Mouse (Mus musculus) hindbrain, embryonic 16.5 days (tissue): ENCODE results near the gene Slc25a28. TPM values are rescaled to one million over a fixed set of nuclear protein-coding genes. Genes with fewer than 3 reads are reported as not detected.

Source experiments
- ATAC-seq: fragments of 200-750 bp; cut with Nextera tagmentation; 2 replicates; pipeline ENCODE4 v1.8.0; 2017; ENCODE audit warnings: moderate TSS enrichment, moderate library complexity
- H3K27ac ChIP-seq: fragments of 300-500 bp; sonication (generic); 2 replicates; pipeline ENCODE4 v1.5.1; 2014; ENCODE audit warnings: low read depth, mild to moderate bottlenecking, control low read depth, low read length, moderate library complexity
- H3K27me3 ChIP-seq: fragments of 300-500 bp; sonication (generic); replicated peaks from 2 replicates; pipeline ENCODE4 v1.6.1; 2014; ENCODE audit warnings: low read length; ENCODE audit not compliant: control insufficient read depth, insufficient read depth
- H3K36me3 ChIP-seq: fragments of 300-500 bp; sonication (generic); 2 replicates; pipeline ENCODE4 v1.6.1; 2014; ENCODE audit warnings: mild to moderate bottlenecking, low read length, moderate library complexity, mixed read lengths; ENCODE audit not compliant: control insufficient read depth, insufficient read depth
- H3K4me1 ChIP-seq: fragments of 300-500 bp; sonication (generic); 2 replicates; pipeline ENCODE4 v1.6.1; 2014; ENCODE audit warnings: low read depth, low read length; ENCODE audit not compliant: control insufficient read depth, insufficient read depth
- H3K4me2 ChIP-seq: fragments of 300-500 bp; sonication (generic); 2 replicates; pipeline ENCODE4 v1.6.1; 2014; ENCODE audit warnings: mild to moderate bottlenecking, low read length, control low read depth, moderate library complexity
- H3K4me3 ChIP-seq: fragments of 300-500 bp; sonication (generic); 2 replicates; pipeline ENCODE4 v1.5.1; 2014; ENCODE audit warnings: mild to moderate bottlenecking, low read length, control low read depth, moderate library complexity
- H3K9ac ChIP-seq: fragments of 300-500 bp; sonication (generic); 2 replicates; pipeline ENCODE4 v1.6.1; 2014; ENCODE audit warnings: low read depth, mild to moderate bottlenecking, control low read depth, low read length, moderate library complexity
- H3K9me3 ChIP-seq: fragments of 300-500 bp; sonication (generic); 2 replicates; pipeline ENCODE4 v1.6.1; 2014; ENCODE audit warnings: mild to moderate bottlenecking, low read length, moderate library complexity; ENCODE audit not compliant: control insufficient read depth
- WGBS: fragments of 180-500 bp; shearing (Covaris S2); extraction: QIAGEN DNeasy Blood & Tissue Kit; methylation state at CpG from one replicate; pipeline ENCODE4 v1.1.7; 2014; 5-methylcytosine and 5-hydroxymethylcytosine counted together
- microRNA-seq: library from miRNA; unstranded; fragments of <30 nt; microRNA quantifications from one replicate; pipeline ENCODE4, GENCODE M21; 2017
- polyA plus RNA-seq: library from polyadenylated mRNA; unstranded; fragments of >200 nt; fragmentation: Nextera tagmentation; extraction: Ambion mirVana; gene quantifications from 2 replicates; pipeline ENCODE4 v1.2.1, GENCODE M21; 2015

Gene Slc25a28
- polyA plus RNA-seq, 1 experiment from 2014 or later: 15.2 TPM

DNA sequence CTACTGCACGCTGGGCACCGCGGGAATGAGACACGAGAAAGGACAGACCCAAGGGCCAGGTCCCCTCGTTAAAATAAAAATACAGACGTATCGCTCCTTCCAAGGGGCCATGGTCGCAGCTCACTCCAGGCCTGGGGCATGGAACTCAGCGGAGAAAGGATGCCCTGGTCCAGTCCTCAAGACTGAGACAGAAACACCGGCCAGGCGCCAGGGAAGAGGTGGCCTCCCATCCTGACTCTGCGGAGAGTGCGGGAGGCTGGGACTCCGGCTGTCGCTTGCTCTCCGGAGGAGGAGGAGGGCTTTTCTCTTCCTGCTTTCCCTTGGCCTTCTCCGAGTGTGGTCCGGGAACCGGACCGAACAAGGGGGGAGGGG lies 59.6 kb downstream of the Slc25a28 start:
- Histone ChIP-seq H3K4me2 (peak overlapping the region; percentile 44), H3K27me3 (peaks cover 53% of the 10 kb centered on the region), H3K4me3 (peak overlapping the region; percentile 26), H3K9me3 (no peaks in the 10 kb centered on the region), H3K27ac (no peak overlapping the region), H3K4me1 (peaks cover 5% of the 10 kb centered on the region), H3K9ac (no peak overlapping the region), H3K36me3 (no peaks in the 10 kb centered on the region)
- under 1% methylated on average over 20 of the region's 20 CpGs for WGBS
- no peak for ATAC-seq

DNA sequence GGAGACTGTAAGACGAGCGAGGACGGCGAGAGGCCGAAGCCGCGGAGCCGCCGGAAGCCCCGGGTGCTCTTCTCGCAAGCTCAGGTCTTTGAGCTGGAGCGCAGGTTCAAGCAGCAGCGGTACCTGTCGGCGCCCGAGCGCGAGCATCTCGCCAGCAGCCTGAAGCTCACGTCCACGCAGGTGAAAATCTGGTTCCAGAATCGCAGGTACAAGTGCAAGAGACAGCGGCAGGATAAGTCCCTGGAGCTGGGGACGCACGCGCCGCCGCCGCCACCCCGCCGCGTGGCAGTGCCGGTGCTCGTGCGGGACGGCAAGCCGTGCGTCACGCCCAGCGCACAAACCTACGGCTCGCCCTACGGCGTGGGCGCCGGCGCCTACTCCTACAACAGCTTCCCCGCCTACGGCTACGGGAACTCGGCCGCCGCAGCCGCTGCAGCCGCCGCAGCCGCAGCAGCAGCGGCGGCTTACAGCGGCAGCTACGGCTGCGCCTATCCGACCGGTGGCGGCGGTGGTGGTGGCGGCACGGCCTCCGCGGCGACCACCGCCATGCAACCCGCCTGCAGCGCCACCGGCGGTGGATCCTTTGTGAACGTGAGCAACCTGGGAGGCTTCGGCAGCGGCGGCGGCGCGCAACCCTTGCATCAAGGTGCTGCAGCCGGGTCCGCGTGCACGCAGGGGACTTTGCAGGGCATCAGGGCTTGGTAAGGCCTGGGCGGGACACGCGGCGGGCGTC lies 60.2 kb downstream of the Slc25a28 start:
- under 1% methylated on average over 70 of the region's 92 CpGs for WGBS
- no peaks in the 10 kb centered on the region for H3K36me3 ChIP-seq

More for the DNA sequence above, 60.2 kb downstream of the Slc25a28 start:
- ATAC-seq: peak; percentile 27; the same call in 1 of the 2 replicates
- Histone ChIP-seq H3K4me2 (peak overlapping the region; percentile 44), H3K9ac (no peak overlapping the region), H3K4me3 (peak overlapping the region; percentile 26), H3K27ac (no peak overlapping the region), H3K9me3 (no peaks in the 10 kb centered on the region), H3K4me1 (peaks cover 5% of the 10 kb centered on the region), H3K27me3 (peaks cover 53% of the 10 kb centered on the region)

Small RNAs within 50 kb of the gene (microRNA-seq; reads per million reads assigned to microRNA genes)
- gene Gm22646: not detected

Other genes starting within 250 kb of the Slc25a28 start
- gene Cnnm1, start 234.4 kb downstream of the Slc25a28 start, polyA plus RNA-seq: 3.9 and 4.2 TPM in 2 replicates
- gene Got1, start 150.3 kb downstream of the Slc25a28 start, polyA plus RNA-seq: 124 and 140 TPM in 2 replicates
- gene Nkx2-3, start 62.6 kb downstream of the Slc25a28 start, polyA plus RNA-seq: 0.19 TPM in 1 of 2 replicates, not detected in the other
- 8.1 and 8.3 TPM in 2 replicates for gene Entpd7, start 14.8 kb upstream of the Slc25a28 start, polyA plus RNA-seq
- gene Cutc, start 78.1 kb upstream of the Slc25a28 start, polyA plus RNA-seq: 7.3 and 7.7 TPM in 2 replicates
- gene Cox15, start 78.1 kb upstream of the Slc25a28 start, polyA plus RNA-seq: 11.8 and 13.2 TPM in 2 replicates
- gene Abcc2, start 107.3 kb upstream of the Slc25a28 start, polyA plus RNA-seq: 0.04 and 0.12 TPM in 2 replicates